Mouse (Mus musculus) neural tube, embryonic 13.5 days (tissue): ENCODE measurements around the gene Islr2. TPM values are rescaled to one million over a fixed set of nuclear protein-coding genes. Genes with fewer than 3 reads are reported as not detected.
A peak's percentile ranks its signal among the peaks of the same experiment; 100 is the strongest.

Experiments used
- ATAC-seq: fragments of 200-750 bp; cut with Nextera tagmentation; 2 replicates; pipeline ENCODE4 v1.8.0; 2017; ENCODE audit warnings: low read depth, mild to moderate bottlenecking, moderate TSS enrichment, moderate library complexity
- H3K27ac ChIP-seq: fragments of 300-500 bp; sonication (generic); replicated peaks from 2 replicates; pipeline ENCODE4 v1.5.1; 2015; ENCODE audit warnings: moderate library complexity, mild to moderate bottlenecking, inconsistent platforms
- H3K27me3 ChIP-seq: fragments of 300-500 bp; sonication (generic); 2 replicates; pipeline ENCODE4 v1.6.1; 2015; ENCODE audit warnings: mild to moderate bottlenecking, inconsistent platforms
- H3K36me3 ChIP-seq: fragments of 300-500 bp; sonication (generic); 2 replicates; pipeline ENCODE4 v1.6.1; 2015; ENCODE audit warnings: mild to moderate bottlenecking, inconsistent platforms
- H3K4me1 ChIP-seq: fragments of 300-500 bp; sonication (generic); replicated peaks from 2 replicates; pipeline ENCODE4 v1.6.1; 2015; ENCODE audit warnings: inconsistent platforms
- H3K4me2 ChIP-seq: fragments of 300-500 bp; sonication (generic); 2 replicates; pipeline ENCODE4 v1.6.1; 2015; ENCODE audit warnings: inconsistent platforms, mild to moderate bottlenecking, moderate library complexity
- H3K4me3 ChIP-seq: fragments of 300-500 bp; sonication (generic); 2 replicates; pipeline ENCODE4 v1.5.1; 2015; ENCODE audit warnings: mild to moderate bottlenecking, inconsistent platforms
- H3K9ac ChIP-seq: fragments of 300-500 bp; sonication (generic); 2 replicates; pipeline ENCODE4 v1.6.1; 2015; ENCODE audit warnings: moderate library complexity, mild to moderate bottlenecking, inconsistent platforms
- H3K9me3 ChIP-seq: fragments of 300-500 bp; sonication (generic); 2 replicates; pipeline ENCODE4 v1.6.1; 2016; ENCODE audit warnings: inconsistent platforms
- WGBS: fragments of 180-500 bp; shearing (Covaris S2); methylation state at CpG from one replicate; pipeline ENCODE4 v1.1.7; 2015; 5-methylcytosine and 5-hydroxymethylcytosine counted together
- polyA plus RNA-seq: library from polyadenylated mRNA; unstranded; fragments of >200 nt; fragmentation: Nextera tagmentation; extraction: Ambion mirVana; gene quantifications from 2 replicates; pipeline ENCODE4 v1.2.1, GENCODE M21; 2015

The Islr2 gene
- polyA plus RNA-seq, 1 experiment from 2014 or later: 19.8 TPM

DNA sequence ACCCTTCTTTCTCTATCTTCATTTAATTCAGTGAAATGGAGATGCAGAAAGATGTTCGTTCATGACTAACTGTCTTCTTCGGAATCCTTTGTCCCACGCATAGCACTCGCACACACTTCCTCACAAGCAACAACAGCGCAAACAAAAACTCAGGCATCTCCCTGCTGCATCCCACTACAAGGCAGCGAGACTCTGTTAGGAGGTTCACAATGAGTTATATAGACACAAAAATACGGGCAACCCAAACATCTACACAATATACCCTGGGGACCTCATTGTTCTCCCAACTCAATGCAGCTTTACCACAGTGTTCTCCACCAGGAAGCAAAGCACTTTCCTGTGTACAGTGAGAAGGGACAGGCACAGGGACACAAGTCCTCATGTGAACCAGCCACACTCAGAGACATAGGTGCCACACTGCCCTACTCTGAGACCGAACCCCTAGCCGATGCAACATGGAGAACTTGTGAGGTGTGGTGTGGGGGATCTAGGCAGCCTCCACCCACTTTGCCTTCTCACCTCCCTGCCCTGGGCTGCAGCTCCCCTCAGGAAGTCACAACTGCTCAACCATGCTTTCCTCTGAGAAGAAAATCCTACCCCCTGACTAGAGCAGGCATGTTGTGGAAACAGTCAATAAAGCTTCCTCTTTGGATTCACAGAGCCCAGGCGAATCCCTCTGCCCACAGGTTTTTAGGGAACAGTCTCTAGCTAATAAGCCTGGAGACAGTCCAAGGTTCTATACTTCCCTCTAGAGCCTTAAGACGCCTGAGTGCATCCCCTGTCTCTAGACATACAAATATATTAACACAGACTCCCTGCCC, 3.6 kb downstream of the Islr2 start:
- H3K27ac ChIP-seq: peak overlapping the region; percentile 87
- ATAC-seq: no peak
- H3K9me3 ChIP-seq: no peaks in the 10 kb centered on the region
- WGBS: 8% methylated on average over 11 of the region's 11 CpGs
- peaks cover 93% of the 10 kb centered on the region for H3K27me3 ChIP-seq
- peaks cover 77% of the 10 kb centered on the region for H3K4me1 ChIP-seq
- peak overlapping the region; percentile 59 for H3K4me2 ChIP-seq
- H3K9ac ChIP-seq: peak overlapping the region; percentile 71
- H3K4me3 ChIP-seq: peak overlapping the region; percentile 37
- no peaks in the 10 kb centered on the region for H3K36me3 ChIP-seq

DNA sequence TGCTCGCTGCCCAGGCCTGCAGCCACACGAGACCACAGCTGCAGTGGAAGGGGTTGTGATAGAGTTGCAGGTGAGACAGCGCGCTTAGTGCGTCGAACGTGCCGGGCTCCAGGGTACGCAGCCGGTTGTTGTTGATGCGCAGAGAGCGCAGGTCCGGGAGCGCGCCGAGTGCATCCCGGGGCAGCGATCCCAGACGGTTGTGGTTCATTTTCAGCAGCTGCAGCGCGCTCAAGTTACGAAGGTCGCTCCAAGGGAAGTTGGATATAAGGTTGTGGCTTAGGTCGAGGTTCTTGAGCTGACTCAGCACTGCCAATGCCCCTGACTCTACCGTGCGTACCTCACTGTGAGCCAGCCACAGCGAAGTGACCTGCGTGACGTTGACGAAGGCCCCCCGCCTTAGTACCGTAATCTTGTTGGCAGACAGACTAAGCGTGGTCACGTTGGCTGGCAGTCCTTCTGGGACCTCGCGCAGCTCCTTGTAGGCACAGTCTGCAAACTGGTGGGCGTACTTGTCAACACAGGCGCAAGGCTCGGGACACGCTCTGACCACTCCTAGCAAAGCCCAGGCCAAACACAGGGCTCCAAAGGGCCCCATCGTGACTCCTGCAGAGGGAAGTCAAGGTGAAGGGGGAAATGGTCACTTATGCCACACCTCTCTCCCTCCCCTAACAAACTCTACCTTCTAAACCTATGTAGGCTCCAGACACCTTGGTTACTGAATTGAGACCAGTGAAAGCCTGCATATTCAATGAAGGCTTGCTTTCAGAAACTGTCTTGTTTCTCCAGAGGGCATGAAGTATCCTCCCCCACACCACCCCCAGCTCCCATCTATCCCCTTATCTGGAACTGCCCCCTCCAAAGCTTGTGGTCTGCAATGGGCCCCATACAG, 4.5 kb downstream of the Islr2 start:
- 1% methylated on average over 41 of the region's 41 CpGs for WGBS
- Histone ChIP-seq H3K27ac (peak overlapping the region; percentile 87), H3K4me2 (peak overlapping the region; percentile 59), H3K36me3 (no peaks in the 10 kb centered on the region), H3K4me3 (peak overlapping the region; percentile 37), H3K4me1 (peaks cover 71% of the 10 kb centered on the region), H3K9me3 (no peaks in the 10 kb centered on the region), H3K9ac (peak overlapping the region; percentile 71), H3K27me3 (peaks cover 94% of the 10 kb centered on the region)
- ATAC-seq: no peak

DNA sequence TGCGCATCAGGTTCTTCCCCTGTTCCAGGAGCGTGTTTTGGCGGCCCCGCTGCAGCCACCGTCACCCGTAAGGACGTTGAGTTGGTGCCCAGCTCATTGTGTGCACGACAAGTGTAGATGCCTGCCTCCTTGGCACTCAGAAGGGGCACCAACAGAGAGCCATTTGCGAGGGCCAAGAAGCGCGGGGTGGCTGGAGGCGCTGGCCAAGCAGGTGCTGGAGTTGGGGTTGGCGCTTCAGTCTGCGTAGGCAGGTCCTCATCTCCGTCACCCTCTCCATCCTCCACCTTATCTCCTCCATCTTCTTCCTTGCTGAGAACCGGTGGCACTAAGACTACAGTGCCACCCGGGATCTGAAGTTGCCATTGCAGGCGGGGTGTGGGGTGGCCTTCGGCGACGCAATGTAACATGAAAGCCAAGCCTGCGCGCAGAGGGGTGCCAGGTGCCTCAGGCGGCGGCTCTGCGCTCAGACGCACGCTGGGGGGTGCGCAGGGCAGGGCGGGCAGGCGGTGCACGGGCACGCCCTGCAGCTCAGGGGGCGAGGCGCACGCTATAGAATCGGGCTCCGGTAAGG, 5.2 kb downstream of the Islr2 start:
- Histone ChIP-seq H3K27ac (peak overlapping the region; percentile 87), H3K27me3 (peaks cover 100% of the 10 kb centered on the region), H3K4me2 (peak overlapping the region; percentile 59), H3K9ac (peak overlapping the region; percentile 71), H3K9me3 (no peaks in the 10 kb centered on the region), H3K4me1 (peaks cover 69% of the 10 kb centered on the region), H3K4me3 (peak overlapping the region; percentile 37), H3K36me3 (no peaks in the 10 kb centered on the region)
- no peak for ATAC-seq
- 2% methylated on average over 38 of the region's 38 CpGs for WGBS

DNA sequence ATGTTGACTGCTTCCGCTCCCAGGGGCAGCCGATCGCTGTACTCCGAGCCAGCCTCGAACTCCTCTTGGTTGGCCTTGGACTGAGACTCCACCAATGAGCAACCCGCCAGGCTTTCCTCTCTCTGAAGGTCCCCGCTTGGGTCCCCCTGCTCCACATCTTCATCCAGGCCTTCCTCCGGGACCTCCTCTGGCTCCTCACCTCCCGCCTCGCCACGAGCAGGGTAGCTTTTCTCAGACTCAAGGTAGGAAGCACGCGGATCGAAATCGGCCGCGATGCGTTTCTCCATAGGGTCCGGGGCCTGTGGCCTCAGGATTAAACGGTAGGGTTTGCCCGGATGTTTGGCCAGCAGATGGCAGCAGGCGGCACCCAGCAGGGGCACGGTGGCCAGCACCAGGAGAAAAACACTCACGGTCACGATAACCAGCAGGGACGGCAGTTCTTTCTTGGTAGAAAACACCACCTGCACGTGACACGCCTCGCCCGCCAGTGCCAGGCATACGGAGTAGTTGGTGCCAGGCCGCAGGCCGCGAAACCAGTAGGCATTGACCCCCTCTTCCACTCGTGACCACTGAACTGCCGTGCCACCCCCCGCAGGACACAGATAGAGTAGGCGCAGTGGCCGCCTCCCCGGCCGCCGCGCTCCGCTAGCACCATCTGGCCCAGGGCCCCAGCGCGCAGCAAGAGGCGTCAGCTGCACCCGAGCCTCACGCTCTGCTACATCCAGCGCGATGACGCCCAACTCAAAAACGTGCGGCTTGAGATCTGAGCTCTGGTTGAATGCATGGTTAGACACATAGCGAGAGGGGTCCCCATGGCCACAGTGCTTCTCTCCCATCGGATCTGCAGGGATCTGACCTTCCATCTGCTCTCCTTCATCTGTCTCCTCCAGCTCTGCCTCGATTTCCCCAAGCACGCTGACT, 6.1 kb downstream of the Islr2 start:
- H3K4me2 ChIP-seq: peak overlapping the region; percentile 59
- ATAC-seq: no peak
- peaks cover 100% of the 10 kb centered on the region for H3K27me3 ChIP-seq
- peak overlapping the region; percentile 71 for H3K9ac ChIP-seq
- H3K9me3 ChIP-seq: no peaks in the 10 kb centered on the region
- peak overlapping the region; percentile 87 for H3K27ac ChIP-seq
- H3K36me3 ChIP-seq: no peaks in the 10 kb centered on the region
- peaks cover 60% of the 10 kb centered on the region for H3K4me1 ChIP-seq
- WGBS: 1% methylated on average over 58 of the region's 58 CpGs
- H3K4me3 ChIP-seq: peak overlapping the region; percentile 37

DNA sequence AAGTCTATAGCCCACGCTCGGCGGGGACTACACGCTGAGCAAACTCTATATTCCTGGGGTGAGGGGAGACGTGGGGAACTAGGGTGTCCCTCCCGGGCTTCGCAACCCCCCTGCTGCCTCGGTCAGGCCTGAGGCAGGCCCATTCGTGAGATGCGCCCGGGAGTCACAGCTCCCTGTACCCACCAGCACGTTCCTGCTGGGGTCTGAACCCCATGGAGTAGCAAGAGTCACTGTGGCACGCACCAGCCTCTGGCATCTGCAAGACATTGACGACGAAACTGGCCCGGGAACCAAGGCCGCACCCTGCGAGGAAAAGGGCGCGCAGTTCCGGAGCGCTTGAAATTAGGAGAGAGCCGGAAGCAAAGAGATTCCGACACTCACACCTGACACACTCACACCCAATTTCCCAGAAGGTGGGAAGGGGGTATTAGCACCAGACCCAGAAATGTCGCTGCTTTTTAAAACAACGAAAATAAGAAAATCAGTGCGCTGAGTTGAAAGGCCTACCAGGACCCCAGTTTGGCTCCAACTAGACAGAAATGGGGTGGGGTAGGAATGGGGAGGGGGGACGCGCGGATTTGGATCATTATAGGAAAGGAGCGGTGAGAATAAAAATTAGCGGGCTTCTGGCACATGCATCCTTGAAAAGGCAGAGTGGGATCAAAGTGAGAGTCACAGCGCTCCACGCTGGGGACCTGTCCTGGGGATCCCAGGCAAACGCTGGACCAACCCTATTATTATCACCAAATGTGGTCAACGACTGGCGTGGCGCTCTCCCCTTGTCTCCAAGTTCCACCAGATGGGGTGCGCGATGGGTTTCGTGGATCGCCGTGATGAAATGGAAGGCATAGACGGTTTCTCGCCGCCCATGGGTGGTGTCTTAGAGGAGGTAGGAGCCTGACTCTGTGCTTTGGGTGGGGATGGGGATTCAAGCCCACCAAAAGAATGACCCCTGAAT, 7.2 kb downstream of the Islr2 start:
- Histone ChIP-seq H3K4me3 (peak overlapping the region; percentile 37), H3K27me3 (peaks cover 92% of the 10 kb centered on the region), H3K36me3 (no peaks in the 10 kb centered on the region), H3K4me1 (peaks cover 49% of the 10 kb centered on the region), H3K9me3 (no peaks in the 10 kb centered on the region), H3K27ac (peak overlapping the region; percentile 87), H3K4me2 (peak overlapping the region; percentile 59), H3K9ac (peak overlapping the region; percentile 71)
- 2% methylated on average over 46 of the region's 46 CpGs for WGBS
- ATAC-seq: no peak

DNA sequence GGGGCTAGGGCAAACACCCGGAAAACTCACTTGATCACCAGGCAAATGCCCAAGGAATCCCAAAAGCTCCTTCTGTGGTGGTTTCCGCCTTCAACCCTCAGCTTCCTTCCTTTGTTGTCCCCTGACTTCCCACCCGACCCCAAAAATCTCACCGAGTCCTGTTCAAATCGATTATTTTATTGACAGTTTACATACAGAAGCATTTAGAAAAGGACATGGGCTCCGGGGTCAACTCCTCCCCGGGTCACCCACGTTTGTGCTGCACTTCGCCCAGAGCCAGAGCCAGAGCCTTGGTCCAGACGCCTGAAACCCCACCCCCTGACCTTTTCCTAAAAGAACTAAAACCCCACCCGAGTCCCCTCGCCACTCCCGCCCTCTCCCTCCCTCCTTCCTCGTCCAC, 8.0 kb downstream of the Islr2 start:
- H3K4me1 ChIP-seq: peaks cover 41% of the 10 kb centered on the region
- H3K9me3 ChIP-seq: no peaks in the 10 kb centered on the region
- WGBS: 2% methylated on average over 14 of the region's 14 CpGs
- no peak for ATAC-seq
- no peaks in the 10 kb centered on the region for H3K36me3 ChIP-seq
- H3K27ac ChIP-seq: peak overlapping the region; percentile 46; the same call in 1 of the 2 replicates
- peaks cover 86% of the 10 kb centered on the region for H3K27me3 ChIP-seq
- H3K4me2 ChIP-seq: peak overlapping the region; percentile 59
- H3K4me3 ChIP-seq: peak overlapping the region; percentile 37
- H3K9ac ChIP-seq: peak overlapping the region; percentile 71

DNA sequence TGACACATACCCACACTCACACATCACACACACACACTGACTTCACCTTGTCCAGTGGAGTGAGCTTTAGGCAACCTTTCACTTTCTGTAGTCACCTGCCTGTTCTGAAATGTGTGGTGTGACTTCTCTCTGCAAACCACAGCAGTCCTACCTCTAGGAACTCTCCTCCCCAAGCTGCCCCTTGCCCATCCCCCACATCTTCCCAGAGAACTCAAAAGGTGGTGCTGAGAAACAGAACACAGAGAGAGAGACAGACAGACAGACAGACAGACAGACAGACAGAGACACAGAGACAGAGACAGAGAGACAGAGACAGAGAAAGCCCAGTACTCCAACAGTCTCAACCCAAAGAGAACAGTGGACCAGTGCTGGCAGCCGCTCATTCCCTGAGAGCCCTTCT, 8.4 kb downstream of the Islr2 start:
- H3K36me3 ChIP-seq: no peaks in the 10 kb centered on the region
- peaks cover 86% of the 10 kb centered on the region for H3K27me3 ChIP-seq
- peaks cover 40% of the 10 kb centered on the region for H3K4me1 ChIP-seq
- no peak for ATAC-seq
- peak overlapping the region; percentile 71 for H3K9ac ChIP-seq
- peak overlapping the region; percentile 37 for H3K4me3 ChIP-seq
- 20% methylated on average over 1 of the region's 1 CpGs for WGBS
- no peaks in the 10 kb centered on the region for H3K9me3 ChIP-seq
- H3K27ac ChIP-seq: peak overlapping the region; percentile 9; the same call in 1 of the 2 replicates
- H3K4me2 ChIP-seq: peak overlapping the region; percentile 59

DNA sequence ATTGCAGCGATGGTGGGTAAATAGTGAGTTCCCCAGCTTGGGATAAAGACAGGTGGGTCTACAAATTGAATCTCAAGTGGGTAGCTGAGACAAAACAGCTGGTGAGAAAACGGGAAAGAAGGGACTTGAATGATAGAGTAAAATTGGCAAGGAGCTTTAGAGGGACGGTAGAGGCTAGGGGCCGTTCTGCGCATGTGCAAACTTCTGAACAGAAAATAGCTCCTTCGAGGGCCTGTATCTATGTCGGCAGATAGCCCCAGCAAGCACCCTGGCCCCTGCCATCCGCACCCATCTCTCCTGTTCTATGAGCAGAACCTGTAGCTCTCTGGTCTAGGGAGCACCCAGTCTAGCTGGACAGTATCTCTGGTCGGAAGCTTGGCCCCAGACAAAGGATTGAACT, 9.9 kb downstream of the Islr2 start:
- Histone ChIP-seq H3K4me1 (peaks cover 34% of the 10 kb centered on the region), H3K9ac (no peak overlapping the region), H3K4me3 (no peak overlapping the region), H3K36me3 (no peaks in the 10 kb centered on the region), H3K27me3 (peaks cover 74% of the 10 kb centered on the region), H3K4me2 (no peak overlapping the region), H3K9me3 (no peaks in the 10 kb centered on the region), H3K27ac (no peak overlapping the region)
- ATAC-seq: no peak
- 71% methylated on average over 9 of the region's 9 CpGs for WGBS

DNA sequence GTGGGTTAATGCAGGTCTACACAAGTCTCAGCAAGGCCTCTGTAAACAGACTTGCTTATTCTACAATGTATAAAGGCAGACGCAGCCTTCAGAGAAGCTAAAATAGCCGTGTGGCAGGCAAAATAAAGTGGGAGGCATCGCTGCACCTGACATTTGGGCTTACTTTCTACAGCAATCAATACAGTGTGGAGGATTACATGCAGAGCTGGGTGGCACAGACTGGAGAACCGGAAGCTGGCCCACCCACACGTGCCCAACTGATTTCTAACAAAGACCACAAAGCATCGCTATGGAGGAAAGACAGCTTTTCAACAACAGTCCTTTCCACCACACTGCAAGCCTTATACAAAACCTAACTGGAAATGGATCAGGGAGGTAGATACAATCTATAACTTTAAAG, 19.7 kb downstream of the Islr2 start:
- ATAC-seq: no peak

DNA sequence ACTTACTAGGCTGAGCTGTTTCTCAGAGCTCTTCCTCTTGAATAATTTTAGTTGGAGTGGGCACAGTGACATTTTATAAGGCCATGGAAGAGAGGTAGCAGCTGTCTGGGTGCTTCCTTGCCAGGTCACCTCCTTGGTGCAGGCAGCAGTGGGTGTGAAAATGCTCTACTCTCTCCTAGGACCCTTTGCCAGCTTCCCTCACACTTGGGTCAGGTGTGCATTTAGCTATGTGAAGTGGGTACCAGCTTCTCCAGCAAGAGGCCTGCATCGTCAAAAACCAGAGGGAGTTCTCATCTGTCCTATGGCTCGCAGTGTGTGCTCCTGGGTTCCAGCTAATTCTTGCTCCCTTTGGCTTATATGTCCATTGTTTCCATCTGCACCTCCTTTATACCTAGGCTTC, 24.7 kb downstream of the Islr2 start:
- H3K36me3 ChIP-seq: no peaks in the 10 kb centered on the region
- H3K4me1 ChIP-seq: peaks cover 10% of the 10 kb centered on the region
- no peak for ATAC-seq
- 81% methylated on average over 2 of the region's 2 CpGs for WGBS
- H3K27ac ChIP-seq: no peak overlapping the region
- no peak overlapping the region for H3K9ac ChIP-seq
- H3K27me3 ChIP-seq: no peaks in the 10 kb centered on the region
- H3K9me3 ChIP-seq: no peaks in the 10 kb centered on the region
- no peak overlapping the region for H3K4me3 ChIP-seq
- no peak overlapping the region for H3K4me2 ChIP-seq

More for the DNA sequence above, 19.7 kb downstream of the Islr2 start:
- H3K27ac ChIP-seq: no peak overlapping the region
- WGBS: 75% methylated on average over 6 of the region's 6 CpGs
- no peaks in the 10 kb centered on the region for H3K4me1 ChIP-seq
- H3K36me3 ChIP-seq: no peaks in the 10 kb centered on the region
- H3K4me3 ChIP-seq: no peak overlapping the region
- no peaks in the 10 kb centered on the region for H3K9me3 ChIP-seq
- no peaks in the 10 kb centered on the region for H3K27me3 ChIP-seq
- H3K9ac ChIP-seq: no peak overlapping the region
- H3K4me2 ChIP-seq: no peak overlapping the region
